Mouse (Mus musculus) liver, embryonic 14.5 days (tissue): Measurements from ENCODE around the gene Agbl4.

Experiments
- CTCF ChIP-seq: IDR thresholded peaks from 2 replicates; pipeline ENCODE4 v1.5.1; 2016; ENCODE audit warnings: antibody characterized with exemption, low read depth, control low read depth
- EP300 ChIP-seq: IDR thresholded peaks from 2 replicates; pipeline ENCODE4 v1.6.1; 2016; ENCODE audit warnings: antibody characterized with exemption, low read depth

DNA sequence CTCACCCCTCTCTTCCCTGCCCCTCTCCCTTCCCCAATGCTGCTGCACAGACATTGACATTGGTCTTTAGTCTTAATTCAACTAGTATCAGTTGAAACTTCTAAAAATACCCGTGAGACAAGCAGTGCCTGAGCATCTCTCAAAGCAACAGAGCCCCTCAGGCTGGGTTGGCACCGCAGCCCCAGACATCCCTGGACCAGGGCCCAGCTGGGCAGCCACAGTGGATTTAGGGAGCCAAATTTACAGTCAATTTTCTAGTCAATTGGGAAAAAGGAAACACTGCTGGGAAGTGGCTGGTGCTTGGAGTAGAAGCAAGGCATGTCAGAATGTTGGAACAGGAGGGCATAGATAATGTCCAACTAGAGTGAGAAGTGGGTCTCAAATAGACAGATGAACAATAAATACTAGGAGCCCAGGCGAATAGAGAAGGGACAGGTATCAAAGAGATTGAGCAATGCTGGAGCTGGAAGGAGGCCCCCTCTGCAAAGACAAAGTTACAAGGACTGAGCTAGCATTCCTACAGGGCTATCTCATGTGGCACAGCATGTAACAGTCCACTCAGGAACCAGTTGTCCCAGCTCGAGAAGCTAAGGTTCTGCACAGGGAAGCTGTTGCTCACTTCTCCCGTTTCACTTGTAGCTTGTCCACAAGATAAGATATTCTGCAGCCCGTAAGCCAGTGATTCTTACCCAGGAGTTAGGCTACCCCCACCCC is 1247.8 kb downstream of the Agbl4 start:
- TF ChIP-seq CTCF = no peak
- no peak for TF ChIP-seq EP300
